Mouse (Mus musculus) layer of hippocampus, postnatal 10 days (tissue): Measurements from ENCODE around the gene Olfr911-ps1. TPM values are rescaled to one million over a fixed set of nuclear protein-coding genes. Genes with fewer than 3 reads are reported as not detected.

Experiments
- DNase-seq, 2 experiments: peaks; one replicate each; pipeline ENCODE4 v3.0.0; 2021; ENCODE audit warnings: low spot score in 2 of 2
- long read RNA-seq: library from polyadenylated mRNA; stranded (forward); transcript quantifications from one replicate; pipeline ENCODE4 v2.0.0, GENCODE M21; 2023
- total RNA-seq, 2 experiments: library from RNA; stranded (reverse); gene quantifications; 2 replicates each; pipeline ENCODE4 v1.2.3; 2021

Olfr911-ps1 gene
- not detected for total RNA-seq
- long read RNA-seq, result 0 reads

- DNase-seq, result no peak
Measured at GRCm38 (mm10) chr9:38521280-38521679, at the start of gene Olfr911-ps1. TSS of gene Olfr911-ps1 (plus strand) at chr9:38521580.

DNA sequence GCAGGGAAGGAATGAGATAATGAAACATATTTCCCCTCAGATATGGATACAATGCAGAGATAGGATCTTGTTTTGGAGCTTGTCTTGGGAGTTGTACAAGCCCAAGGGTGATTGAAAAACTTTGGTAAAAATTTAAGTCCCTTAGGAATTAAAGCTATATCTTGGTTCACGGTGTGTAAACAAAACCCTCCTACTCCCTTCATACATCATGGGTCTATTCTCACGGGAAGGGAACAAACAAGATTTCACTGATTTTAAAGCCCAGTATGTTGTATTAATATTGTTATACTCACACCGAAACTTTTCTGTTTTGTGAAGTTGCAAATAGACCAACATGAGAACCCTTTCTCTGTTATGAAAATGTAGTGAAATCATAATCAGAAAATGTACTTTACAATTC is 34.6 kb upstream of the Olfr911-ps1 start, which contains the start of gene Olfr906:
Olfr906 (plus strand) TSS at position 301 of the 400 bp plus-strand sequence.
- DNase-seq, result no peak

- DNase-seq, result no peak
Measured at GRCm38 (mm10) chr9:38495501-38495900, 25.9 kb upstream of the Olfr911-ps1 start, which contains the start of gene Olfr907. TSS of gene Olfr907 (plus strand) at chr9:38495801.

- no peak for DNase-seq
Measured at GRCm38 (mm10) chr9:38512353-38512752, 9.0 kb upstream of the Olfr911-ps1 start.

DNA sequence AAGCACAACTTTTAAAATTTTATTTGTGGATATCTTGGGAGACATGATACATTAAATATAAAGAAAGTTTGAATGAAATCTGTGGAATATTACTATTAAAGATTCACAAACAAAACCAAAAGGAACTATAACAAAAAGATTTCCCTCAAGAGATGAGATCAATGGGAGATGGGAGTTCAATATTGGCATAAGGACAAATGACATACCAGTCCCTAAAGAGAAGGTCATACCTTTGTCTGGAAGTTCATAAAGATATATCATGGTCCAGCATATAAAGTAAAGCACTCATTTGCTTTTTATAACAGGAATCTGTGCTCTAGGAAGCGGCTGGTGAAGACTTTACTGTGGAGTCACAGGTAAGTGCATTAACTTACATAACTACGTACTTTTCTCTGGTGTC is 16.2 kb downstream of the Olfr911-ps1 start, which contains the start of gene Olfr910:
Olfr910 (plus strand) TSS at position 301 of the 400 bp plus-strand sequence.
- no peak for DNase-seq

Other genes with a start within 250 kb of the Olfr911-ps1 start
- gene Olfr896-ps1, start 230.5 kb upstream of the Olfr911-ps1 start, total RNA-seq, result not detected
- not detected for gene Olfr25, start 192.5 kb upstream of the Olfr911-ps1 start, total RNA-seq
- gene Olfr898, start 173.2 kb upstream of the Olfr911-ps1 start, total RNA-seq, result not detected
- not detected for gene Olfr250, start 154.7 kb upstream of the Olfr911-ps1 start, total RNA-seq
- gene Olfr251, start 144.5 kb upstream of the Olfr911-ps1 start, total RNA-seq, result not detected
- gene Olfr147, start 119.9 kb upstream of the Olfr911-ps1 start, total RNA-seq, result not detected
- gene Olfr901, start 92.1 kb upstream of the Olfr911-ps1 start, total RNA-seq, result not detected
- gene Olfr902, start 73.9 kb upstream of the Olfr911-ps1 start, total RNA-seq, result not detected
- not detected for gene Olfr904, start 58.4 kb upstream of the Olfr911-ps1 start, total RNA-seq
- under 1 TPM in 1 of 2 experiments, not detected in 1; 0.07 TPM for gene Olfr905, start 50.5 kb upstream of the Olfr911-ps1 start, total RNA-seq
- not detected for gene Olfr906, start 34.5 kb upstream of the Olfr911-ps1 start, total RNA-seq
- not detected for gene Olfr907, start 25.8 kb upstream of the Olfr911-ps1 start, total RNA-seq
- not detected for gene Olfr910, start 16.3 kb downstream of the Olfr911-ps1 start, total RNA-seq
- gene Olfr912, start 58.6 kb downstream of the Olfr911-ps1 start, total RNA-seq, result not detected
- not detected for gene Olfr913, start 71.2 kb downstream of the Olfr911-ps1 start, total RNA-seq
- gene Olfr914, start 83.5 kb downstream of the Olfr911-ps1 start, total RNA-seq, result not detected
- not detected for gene Olfr916, start 138.3 kb downstream of the Olfr911-ps1 start, total RNA-seq
- not detected for gene Olfr917, start 144.3 kb downstream of the Olfr911-ps1 start, total RNA-seq
- gene Olfr918, start 153.0 kb downstream of the Olfr911-ps1 start, total RNA-seq, result not detected
- not detected for gene Olfr919, start 182.1 kb downstream of the Olfr911-ps1 start, total RNA-seq
- 10 to 100 TPM in 1 of 2 experiments, 1 to 10 TPM in 1; 9.3 to 12.0 TPM for gene Vwa5a, start 196.7 kb downstream of the Olfr911-ps1 start, total RNA-seq
- not detected for gene Olfr920, start 230.7 kb downstream of the Olfr911-ps1 start, total RNA-seq